Mouse (Mus musculus) E14TG2a.4 (cell line): ENCODE measurements around the gene Tmsb15l.

ENCODE experiments used
- H3K27me3 ChIP-seq: 2 replicates; pipeline ENCODE4 v1.6.1; 2014; ENCODE audit warnings: low read length, control low read depth; ENCODE audit not compliant: insufficient read depth
- H3K36me3 ChIP-seq: 2 replicates; pipeline ENCODE4 v1.6.1; 2014; ENCODE audit warnings: low read length, control low read depth; ENCODE audit not compliant: insufficient read depth
- H3K4me1 ChIP-seq: replicated peaks from 2 replicates; pipeline ENCODE4 v1.6.1; 2014; ENCODE audit warnings: low read depth, low read length, control low read depth
- H3K4me3 ChIP-seq: replicated peaks from 2 replicates; pipeline ENCODE4 v1.5.1; 2014; ENCODE audit warnings: mild to moderate bottlenecking, low read length
- H3K9me3 ChIP-seq: 2 replicates; pipeline ENCODE4 v1.6.1; 2014; ENCODE audit warnings: low read length, control low read depth
- CTCF ChIP-seq: conservative IDR thresholded peaks from 2 replicates; pipeline ENCODE4 v1.5.1; 2014; ENCODE audit warnings: low read length
- NANOG ChIP-seq: IDR thresholded peaks from 2 replicates; pipeline ENCODE4 v1.6.1; 2014; ENCODE audit warnings: borderline replicate concordance, low read length, mixed read lengths
- POU5F1 ChIP-seq: IDR thresholded peaks from 2 replicates; pipeline ENCODE4 v1.6.1; 2014; ENCODE audit warnings: low read length, borderline replicate concordance

The Tmsb15l gene

GRCm38 (mm10) chrX:136927031-136927430, 49.6 kb downstream of the Tmsb15l start, which contains the start of gene H2bfm:
H2bfm (plus strand) TSS chrX:136927325.
- peaks cover 6% of the 10 kb centered on the region; the same call in 1 of the 2 replicates for H3K27me3 ChIP-seq
- no peaks in the 10 kb centered on the region for H3K36me3 ChIP-seq
- no peaks in the 10 kb centered on the region for H3K9me3 ChIP-seq
- TF ChIP-seq CTCF (no peak), NANOG (no peak), POU5F1 (no peak)
- no peak within 1 kb of the TSS; the same call in 1 of the 2 replicates for H3K4me3 ChIP-seq
- H3K4me1 ChIP-seq = no peaks in the 10 kb centered on the region

GRCm38 (mm10) chrX:136925863-136926262, 50.8 kb downstream of the Tmsb15l start:
- Histone ChIP-seq H3K9me3 (no peaks in the 10 kb centered on the region), H3K4me3 (no peak overlapping the region), H3K4me1 (no peaks in the 10 kb centered on the region), H3K27me3 (peaks cover 6% of the 10 kb centered on the region; the same call in 1 of the 2 replicates), H3K36me3 (no peaks in the 10 kb centered on the region)
- TF ChIP-seq CTCF (no peak), POU5F1 (no peak), NANOG (no peak)
